Mouse (Mus musculus) stomach, postnatal 0 days (tissue): Measurements from ENCODE around the gene Mrtfa.

Source experiments
- CTCF ChIP-seq: IDR thresholded peaks from 2 replicates; pipeline ENCODE4 v1.5.1; 2016; ENCODE audit warnings: antibody characterized with exemption, low read depth, mild to moderate bottlenecking, moderate library complexity
- EP300 ChIP-seq: optimal IDR thresholded peaks from 2 replicates; pipeline ENCODE3; 2016; ENCODE audit warnings: antibody characterized with exemption

DNA sequence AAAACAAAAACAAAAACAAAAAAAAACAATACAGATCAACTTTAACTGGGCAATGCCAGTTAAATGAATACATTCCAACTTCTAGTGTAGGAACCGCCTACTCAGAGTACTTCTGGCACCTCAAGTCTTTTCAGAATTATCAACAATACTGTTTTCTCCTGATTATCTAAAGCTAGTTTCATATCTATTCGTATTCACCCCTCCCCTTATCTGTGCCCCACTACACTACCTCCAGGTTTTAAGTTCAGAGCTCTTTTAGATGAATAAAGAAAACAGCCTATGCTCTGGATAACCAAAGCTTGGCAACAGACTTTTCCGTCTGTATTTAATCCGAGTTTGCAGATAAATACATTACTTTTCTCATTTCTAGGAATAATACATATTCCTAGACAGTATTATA is 29.9 kb downstream of the Mrtfa start:
- TF ChIP-seq EP300, result no peak
- no peak for TF ChIP-seq CTCF
